Mouse (Mus musculus): ENCODE data around the gene Gm11114. TPM values are rescaled to one million over a fixed set of nuclear protein-coding genes. Genes with fewer than 3 reads are reported as not detected.

The Gm11114 gene
- not detected for total RNA-seq (2021)
- long read RNA-seq, experiment 1, result 0 reads
- long read RNA-seq, experiment 2, result 0 reads

GRCm38 (mm10) chr9:85312473-85312872, at the start of gene Gm11114:
Gene Gm11114, plus strand, starts transcription at chr9:85312773.
- DNase-seq, result no peak

DNA sequence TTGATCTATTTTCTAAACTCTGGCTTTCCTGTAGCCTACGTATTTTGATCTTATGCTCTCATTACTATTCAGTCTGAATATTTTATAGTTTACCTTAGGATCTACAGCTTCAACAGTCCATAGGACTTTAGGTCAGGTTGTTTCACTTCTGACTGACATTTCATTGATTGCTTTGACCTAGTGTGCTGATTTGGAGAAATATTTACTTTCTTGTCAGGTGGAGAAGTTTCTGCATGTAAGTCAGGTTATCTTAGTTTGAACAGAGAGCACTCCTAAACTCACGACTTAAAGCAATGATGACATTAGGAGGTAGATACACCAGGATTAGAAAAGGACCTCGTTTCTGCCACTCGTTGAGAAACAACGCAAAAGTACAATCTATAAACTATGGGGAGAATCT, 45.7 kb upstream of the Gm11114 start:
- no peak for DNase-seq

DNA sequence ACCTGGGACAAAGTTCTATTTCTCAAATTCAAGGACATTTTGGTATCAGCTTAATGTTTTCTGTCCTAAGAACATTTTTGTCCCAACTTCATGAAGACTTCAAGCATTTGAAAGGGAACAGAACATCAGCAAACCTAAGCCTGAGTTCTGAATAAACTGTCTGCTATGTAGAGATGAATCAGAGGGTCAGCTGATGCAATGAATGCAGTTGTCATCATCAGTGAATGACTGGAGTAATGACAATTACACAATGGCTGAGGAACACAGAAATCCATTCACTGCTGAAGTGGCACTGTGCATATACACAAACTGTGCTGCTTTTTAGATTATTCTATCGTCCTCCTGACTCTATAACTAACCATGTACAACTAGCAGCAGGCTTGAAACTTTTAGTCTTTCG, 38.5 kb upstream of the Gm11114 start:
- DNase-seq, result no peak

DNA sequence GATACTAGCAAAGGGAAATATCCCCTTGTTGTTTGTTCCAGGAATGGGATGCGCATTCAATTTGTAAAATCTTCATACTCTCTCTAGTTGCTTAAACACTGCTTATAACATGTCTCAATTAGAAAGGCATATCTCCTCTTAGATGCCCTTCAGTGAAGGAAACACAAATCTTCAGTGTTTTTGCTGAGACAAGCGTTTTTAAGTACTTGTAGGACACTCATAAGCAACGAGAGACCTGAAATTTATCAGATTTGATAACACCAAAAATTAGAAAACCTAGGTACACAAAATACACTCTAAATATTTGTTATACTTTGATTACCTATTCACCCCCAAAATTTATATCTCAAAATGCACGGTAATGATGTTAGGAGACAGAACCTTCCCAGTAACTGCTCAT, 9.7 kb upstream of the Gm11114 start:
- no peak for DNase-seq

DNA sequence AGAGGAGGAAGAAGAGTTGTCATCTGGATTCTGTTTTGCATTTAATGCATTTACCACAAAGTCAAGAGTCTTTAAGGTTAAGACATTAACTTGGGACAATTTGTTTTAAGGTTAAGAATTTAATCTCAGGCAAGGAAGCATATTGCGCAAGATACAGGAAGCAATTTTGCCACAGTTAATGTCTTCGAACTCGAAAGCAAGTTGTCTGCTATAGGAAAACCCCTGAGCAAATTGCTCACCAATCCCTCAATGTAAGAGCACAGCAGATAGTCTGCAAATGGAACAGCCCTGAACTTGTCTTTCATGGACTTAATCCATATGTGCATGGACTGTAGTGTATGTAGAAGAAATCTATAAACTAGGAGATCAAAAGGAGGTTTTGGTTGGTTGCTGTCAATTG, 9.2 kb upstream of the Gm11114 start:
- no peak for DNase-seq

DNA sequence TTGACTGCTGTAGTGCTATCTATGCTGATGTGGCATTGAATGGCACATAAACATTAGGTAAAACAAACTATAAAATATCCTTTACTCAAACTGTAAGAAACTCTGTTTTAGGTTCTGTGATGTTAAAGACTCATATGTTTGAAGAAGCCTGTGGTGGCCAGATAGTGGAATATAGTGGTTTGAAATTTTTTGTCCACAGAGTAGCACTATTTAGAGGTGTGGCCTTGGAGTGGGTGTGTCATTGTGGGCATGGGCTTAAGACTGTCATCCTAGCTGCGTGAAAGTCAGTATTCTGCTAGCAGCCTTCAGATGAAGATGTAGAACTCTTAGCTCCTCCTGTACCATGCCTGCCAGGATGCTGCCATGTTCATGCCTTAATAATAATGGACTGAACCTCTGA, 3.5 kb downstream of the Gm11114 start:
- no peak for DNase-seq

GRCm38 (mm10) chr9:85320167-85320951, 7.8 kb downstream of the Gm11114 start:
- no peak for DNase-seq

- no peak for DNase-seq
Observed at GRCm38 (mm10) chr9:85324158-85324875, 11.7 kb downstream of the Gm11114 start.

GRCm38 (mm10) chr9:85325201-85325868, 12.8 kb downstream of the Gm11114 start:
- DNase-seq, result no peak

DNA sequence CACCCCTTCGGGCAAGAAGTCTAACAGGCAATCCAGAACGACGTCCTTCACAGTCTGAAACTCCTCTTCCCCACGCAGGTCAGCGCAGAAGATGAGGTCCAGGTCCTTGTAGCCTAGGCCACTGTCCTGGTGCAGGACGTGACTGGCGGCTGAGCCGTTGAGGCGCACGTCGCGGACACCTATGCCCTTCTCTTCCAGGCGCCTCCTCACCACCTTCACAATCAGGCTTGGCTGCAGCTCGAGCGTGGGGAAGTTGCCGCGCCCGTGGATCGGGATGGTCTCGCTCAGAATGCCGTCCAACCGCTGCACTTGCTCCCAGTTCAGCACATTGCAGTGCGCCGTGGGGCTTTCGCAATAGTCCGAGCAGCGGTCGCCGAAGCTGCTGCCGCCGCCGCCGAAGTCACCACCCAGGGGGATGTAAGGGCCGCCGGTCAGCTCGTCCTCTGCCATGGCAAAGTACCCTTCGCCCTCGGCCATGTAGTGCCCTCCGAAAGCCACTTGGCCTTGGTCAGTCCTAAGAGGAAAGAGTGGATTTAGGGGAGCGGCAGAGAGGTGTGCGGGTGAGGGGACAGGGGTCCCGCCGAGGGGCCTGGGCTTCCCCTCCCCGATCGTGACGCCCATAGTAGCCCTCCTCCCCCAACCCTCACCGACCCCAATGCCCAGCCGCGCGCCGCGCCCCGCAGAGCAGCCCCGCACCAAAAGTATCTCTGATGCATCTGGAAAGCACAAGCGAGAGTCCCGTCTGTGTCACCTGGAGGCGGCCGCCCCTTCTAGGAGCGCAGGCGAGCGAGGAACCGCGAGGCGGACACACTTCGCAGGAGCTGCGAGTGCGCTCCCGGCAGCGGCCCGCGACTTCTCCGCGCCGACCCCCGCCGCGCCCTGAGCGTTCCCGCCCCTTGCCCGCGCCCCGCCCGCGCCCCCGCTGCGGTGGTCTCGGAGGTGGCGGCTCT, 14.0 kb downstream of the Gm11114 start:
- DNase-seq, result peak; percentile 45

DNA sequence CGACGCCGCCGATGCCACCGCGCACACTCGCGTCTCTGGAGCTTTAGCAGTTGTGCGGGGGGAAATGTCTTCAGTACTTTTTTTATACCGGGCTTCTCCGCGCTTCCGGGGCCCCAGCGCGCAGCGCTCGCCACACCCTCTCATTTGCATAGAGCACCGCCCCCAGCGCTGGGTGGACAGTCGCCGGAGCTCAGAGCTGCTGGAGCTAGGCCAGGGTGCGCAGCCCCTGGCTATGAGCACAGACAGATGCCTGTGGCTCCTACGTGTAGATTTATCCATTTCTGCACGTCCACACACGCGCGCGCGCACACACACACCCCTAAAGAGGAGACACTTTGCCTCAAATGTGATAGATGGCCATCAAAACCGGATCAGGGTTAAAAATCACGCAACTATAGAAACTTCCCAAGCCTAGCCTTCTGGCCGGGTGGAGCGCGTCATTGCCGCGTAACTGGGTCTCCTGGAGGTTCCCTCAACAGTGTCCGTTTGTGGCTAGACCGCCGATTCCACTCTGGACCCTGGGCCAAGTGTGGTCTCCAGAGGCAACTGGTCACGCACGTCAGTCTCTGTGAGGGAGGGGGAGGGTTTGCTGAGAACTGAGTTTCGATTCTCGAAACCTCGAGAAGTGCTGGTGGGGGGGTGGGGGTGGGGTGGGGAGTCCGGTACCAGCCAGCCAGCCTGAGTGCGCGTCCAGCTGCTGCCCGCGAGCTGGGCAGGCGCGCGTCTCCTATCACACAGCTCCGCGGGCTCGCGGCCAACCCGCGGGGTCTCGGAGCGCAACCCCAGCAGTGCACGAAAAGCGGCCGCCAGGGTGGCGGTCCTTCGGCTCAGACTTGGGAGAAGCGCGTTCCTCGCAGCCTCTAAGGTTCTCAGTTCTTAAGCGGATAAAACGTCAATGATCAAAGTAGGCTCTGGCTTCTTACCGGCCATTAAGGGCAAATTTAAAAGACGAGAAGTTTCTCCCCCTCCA, 15.0 kb downstream of the Gm11114 start, which contains the start of gene Tent5a:
Gene Tent5a, minus strand, starts transcription at position 107 of the 970 bp plus-strand sequence.
- peak; percentile 81 for DNase-seq

- peak; percentile 78 for DNase-seq
Observed at GRCm38 (mm10) chr9:85328259-85328658, 15.7 kb downstream of the Gm11114 start.

- no peak for DNase-seq
Observed at GRCm38 (mm10) chr9:85331521-85331920, 18.9 kb downstream of the Gm11114 start.

- DNase-seq, result no peak
Observed at GRCm38 (mm10) chr9:85336046-85336445, 23.5 kb downstream of the Gm11114 start.

DNA sequence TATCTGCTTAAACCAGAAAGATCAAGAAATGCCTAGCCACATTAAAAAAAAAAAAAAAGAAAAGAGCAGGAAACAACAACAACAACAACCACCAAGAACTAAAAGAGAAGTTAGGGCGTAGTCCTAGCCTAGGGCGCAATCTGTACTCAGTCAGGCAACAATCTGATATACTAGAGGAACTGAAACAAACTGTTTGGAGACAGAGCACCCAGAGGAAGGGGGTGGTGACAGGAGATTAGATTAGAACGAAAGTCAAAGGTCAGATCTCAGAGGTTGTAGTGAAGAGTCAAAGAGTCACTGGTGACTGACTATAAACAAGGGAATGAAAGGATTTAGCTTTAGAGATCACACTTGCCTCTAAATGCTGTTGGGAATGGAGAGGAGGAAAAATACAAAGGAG, 27.7 kb downstream of the Gm11114 start:
- no peak for DNase-seq

DNA sequence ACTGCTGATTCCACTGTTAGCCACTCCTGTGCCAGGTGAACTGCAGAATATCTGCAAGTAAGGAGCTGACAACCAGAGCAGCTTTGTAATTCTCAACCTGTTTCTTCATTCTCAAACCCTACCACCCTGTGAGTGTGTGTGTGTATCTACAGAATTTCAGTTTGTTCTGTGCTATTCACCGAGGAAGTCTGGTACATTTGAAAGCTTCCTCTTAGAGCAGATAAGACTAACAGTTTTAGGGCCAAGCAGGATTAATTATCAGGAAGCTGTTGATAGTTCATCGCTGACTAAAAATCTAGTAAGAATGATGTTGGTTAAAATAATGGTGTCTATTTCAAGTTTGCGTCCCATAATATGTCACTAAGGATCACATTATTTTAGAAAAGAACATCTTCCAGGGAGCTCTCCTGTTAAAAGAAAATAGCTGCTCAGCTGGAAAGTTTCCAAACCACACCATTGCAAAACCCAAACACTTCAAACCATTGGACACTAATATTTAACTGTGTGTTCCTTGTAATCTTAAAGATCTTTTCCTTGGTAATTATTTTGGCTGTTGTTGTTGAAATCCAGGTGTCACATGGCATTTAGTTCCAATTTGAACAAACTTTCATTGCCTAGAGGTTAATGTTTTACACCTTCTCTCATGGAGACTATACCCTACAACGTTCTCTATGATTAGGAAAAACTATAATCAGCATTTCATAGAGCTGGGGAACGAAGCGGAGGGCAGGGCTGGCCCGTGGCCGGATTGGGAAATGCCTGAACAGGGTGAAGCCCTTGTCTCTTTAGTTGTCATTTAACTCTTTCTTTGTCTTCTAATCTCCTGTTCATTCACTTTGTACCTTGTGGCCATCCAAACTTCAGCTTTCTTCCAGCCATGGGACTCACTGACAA, 30.6 kb downstream of the Gm11114 start:
- DNase-seq, result no peak

- no peak for DNase-seq
Observed at GRCm38 (mm10) chr9:85347823-85348523, 35.4 kb downstream of the Gm11114 start.

DNA sequence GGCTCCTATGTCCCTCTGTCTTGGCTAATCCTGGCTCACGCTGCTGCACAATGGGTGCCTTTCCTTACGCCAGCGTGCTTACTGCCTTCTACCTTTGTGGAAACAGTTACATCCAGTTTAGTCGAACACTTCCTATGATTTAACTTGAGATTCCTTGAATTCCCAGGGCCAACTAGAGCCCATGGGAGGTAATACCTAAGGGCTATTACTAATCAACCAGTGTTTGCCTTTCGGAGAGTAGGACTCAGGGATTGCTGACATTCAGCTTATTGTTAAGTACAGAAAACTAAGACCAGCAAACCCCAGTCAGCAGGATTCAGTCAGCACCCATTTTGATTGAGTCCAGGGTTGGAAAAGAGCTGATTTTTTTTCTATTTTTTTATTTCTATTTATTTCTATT, 43.0 kb downstream of the Gm11114 start:
- no peak for DNase-seq
